Mouse (Mus musculus) olfactory bulb, adult 2 months (tissue): ENCODE measurements around the gene Cpox.

Source experiments
- CTCF ChIP-seq: fragments of 200-500 bp; IDR thresholded peaks from 2 replicates; pipeline ENCODE4 v1.5.1; 2012; ENCODE audit warnings: low read depth, mild to moderate bottlenecking, low read length, moderate library complexity; ENCODE audit not compliant: insufficient read depth
- POLR2A ChIP-seq: fragments of 200-500 bp; IDR thresholded peaks from 2 replicates; pipeline ENCODE4 v1.6.1; 2012; ENCODE audit warnings: mild to moderate bottlenecking, low read depth, low read length, moderate library complexity; ENCODE audit not compliant: insufficient read depth

DNA sequence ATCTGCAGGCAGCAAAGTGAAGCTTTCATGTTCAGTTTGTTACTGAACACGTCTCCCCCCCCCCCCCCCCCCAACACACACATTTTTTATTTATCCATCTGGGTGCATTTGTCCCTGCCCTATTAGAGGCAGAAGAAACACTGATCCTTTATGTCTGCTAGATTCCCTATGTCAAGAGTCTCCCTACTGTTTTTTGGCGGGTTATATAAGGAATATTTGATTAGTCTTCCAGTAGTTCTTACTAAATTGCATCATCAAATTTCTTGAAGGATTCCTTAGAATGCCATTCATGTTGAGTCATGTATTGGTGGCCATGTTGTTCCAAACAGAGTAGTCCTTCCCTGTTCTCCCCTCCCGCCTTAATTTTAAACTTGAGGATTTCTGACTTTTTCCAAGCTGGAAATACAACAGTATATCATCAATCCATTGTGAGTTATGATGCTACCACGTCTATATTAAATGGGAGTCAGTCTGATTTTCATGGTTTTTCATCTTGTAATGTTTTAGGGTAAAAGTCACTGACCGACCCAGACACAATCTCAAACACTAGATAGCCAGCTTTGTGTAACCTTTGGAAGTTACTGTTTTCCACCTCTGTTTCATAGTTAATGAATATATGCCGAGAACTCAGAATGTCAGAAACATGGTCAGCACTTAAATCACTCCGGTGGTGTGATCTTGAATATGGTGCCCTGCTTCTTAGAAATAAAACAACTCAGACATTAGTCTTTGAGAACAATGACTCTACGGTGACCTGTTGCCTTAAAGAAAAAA is 1.3 kb downstream of the Cpox start:
- TF ChIP-seq POLR2A (no peak), CTCF (no peak)
